Mouse (Mus musculus) cerebellum, adult (tissue): Measurements from ENCODE around the gene Tppp2.
A peak's percentile ranks its signal among the peaks of the same experiment; 100 is the strongest.
"Not testable (repeated sequence)": the region's sequence is repeated elsewhere in the genome, so short reads cannot be mapped to it uniquely, and the experiment has no call there.

Experiments
- ATAC-seq: cut with Nextera tagmentation; 2 replicates; pipeline ENCODE4 v1.9.2; 2017; ENCODE audit warnings: mild to moderate bottlenecking, moderate library complexity, mixed read lengths; ENCODE audit not compliant: insufficient number of reproducible peaks, low FRiP score, low TSS enrichment

The Tppp2 gene

GRCm38 (mm10) chr14:51906102-51906501, 12.1 kb upstream of the Tppp2 start:
- ATAC-seq, result no peak

- no peak for ATAC-seq
Observed at GRCm38 (mm10) chr14:51911301-51911700, 6.9 kb upstream of the Tppp2 start.

GRCm38 (mm10) chr14:51912391-51913061, 5.7 kb upstream of the Tppp2 start:
- ATAC-seq, result no peak

DNA sequence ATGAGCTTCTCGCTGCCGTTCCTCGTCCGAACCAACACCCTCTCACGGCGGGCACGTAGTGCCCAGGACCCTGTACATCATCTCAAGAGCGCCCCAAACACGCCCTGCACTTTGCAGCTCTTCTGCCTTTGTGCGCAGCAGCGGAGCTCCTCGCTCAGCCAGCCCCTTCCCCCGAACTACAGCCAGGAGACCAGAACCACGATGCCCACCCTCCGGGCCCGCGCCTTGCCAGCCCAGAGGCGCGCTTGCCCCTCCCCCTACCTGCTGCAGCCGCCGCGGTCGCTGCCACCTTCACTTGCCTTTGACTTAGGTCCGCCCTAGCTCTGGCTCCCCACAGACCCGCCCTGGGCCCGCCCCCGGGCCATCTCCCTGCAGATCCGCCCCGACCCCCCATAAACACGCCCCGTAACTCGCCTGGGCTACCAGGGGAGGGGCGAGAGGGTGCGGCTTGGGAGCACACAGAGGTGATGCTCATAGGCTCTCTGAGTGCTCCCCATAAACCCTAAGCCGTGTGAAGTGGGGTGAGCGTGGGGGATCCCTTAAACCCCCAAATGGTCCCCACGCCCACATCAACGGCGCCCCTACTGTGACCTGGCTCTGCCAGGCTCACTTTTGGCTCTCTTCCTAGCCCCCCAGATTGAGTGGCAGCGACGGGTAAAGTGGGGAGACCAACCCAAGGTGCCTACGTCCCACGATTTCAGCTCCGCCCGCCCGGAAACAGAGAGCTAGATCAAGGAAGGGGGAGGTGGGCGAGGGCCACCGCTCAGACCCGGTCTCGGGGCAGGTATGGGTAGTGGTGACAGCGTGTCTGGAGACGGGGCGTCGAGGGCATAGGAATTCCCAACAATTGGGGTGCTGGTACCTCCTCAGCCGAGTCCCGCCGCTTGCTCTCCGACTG, 4.9 kb upstream of the Tppp2 start:
- peak; percentile 67 for ATAC-seq

DNA sequence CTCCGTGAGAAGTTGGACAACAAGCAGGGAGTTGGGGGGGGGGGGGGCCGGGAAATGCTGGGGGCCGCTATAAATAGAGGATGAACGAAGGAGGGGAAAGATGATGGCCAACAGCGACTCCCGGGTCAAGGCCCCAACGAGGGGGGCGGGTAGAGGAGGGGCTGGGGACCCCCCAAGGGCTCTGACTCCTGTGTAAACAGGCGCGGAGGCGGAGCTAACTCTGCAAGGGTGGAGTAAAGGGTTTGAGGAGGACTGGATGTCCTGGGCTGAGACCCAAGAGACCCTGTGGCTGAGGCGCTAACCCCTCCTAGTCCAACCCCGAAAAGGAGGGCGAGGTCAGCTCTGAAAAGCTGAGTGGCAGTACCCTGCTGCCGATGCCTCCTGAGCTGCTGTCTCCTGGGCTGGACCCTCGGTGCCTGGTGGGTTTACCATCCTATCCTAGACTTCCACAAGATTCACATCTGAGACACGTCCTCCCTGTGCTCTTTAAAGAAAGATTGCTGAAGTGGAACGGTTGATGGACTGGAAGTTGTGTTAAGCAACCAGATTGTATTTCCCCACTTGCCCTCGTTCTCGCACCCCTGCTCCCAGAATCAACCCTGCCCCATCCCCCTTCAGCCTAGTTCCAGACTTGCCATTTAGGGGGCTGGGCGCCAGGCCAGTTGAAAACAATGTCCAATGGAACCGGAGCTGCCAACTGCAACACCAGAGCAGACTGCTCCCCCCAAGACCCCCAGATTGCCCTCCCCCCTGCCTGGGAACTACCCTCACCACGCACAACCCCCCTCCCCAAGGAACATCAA, 4.1 kb upstream of the Tppp2 start, which contains the start of gene Ndrg2:
TSS of gene Ndrg2 (minus strand) at position 199 of the 803 bp plus-strand sequence.
- no peak; the same call in 1 of the 2 replicates for ATAC-seq

DNA sequence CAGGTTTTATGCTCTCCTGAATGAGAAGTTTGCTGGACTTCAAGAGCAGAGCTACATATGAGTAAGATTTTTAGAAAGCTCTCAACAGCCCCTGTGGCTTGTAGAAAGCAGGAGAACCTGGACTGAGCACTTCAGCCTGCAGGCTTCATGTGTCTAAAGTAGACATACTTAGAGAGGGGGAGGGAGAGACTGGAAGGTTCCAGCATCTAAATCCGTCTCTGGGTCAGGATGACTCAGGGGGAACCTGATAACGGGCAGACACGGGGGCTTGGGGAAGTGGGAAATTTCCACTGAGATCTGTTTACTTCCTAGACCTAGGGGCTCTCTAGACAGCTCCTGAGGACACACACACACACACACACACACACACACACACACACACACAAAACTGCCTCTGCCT, 3.2 kb upstream of the Tppp2 start:
- no peak for ATAC-seq

DNA sequence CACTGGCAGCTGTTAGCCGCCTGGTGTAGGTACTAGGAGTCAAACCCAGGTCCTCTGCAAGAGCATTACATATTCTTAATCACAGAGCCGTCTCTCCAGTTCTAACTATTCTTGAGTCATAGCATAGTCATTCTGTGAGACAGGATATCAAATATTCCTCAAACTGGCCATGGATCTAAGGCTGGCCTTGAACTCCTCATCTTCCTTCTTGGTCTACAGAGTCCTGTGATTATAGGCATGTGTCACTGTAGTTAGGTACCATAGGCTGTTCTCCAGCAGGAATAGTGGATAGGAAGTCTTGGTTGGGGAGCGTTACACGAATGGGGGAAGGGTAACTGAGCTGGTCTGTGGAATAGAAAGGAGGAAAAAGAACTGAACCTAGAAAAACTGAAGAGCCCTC, 1.7 kb upstream of the Tppp2 start:
- ATAC-seq, result no peak

DNA sequence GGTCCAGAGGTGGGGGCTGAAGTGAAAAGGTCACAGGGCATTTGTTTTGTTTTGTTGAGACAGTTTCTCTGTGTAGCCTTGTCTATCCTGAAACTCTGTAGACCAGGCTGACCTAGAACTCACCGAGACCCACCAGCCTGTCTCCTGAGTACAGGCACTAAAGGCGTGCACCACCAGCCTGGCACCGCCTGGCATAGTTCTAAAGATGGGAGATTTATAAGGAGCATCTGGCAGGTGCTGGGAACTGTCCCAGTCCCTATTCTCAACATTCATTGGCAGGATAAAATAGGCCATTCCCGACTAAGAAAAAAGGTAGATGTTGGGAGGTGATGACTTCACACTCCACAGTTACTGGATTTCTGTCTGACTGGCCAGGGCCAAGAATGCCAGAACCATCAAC, 741 bp downstream of the Tppp2 start:
- ATAC-seq, result no peak

DNA sequence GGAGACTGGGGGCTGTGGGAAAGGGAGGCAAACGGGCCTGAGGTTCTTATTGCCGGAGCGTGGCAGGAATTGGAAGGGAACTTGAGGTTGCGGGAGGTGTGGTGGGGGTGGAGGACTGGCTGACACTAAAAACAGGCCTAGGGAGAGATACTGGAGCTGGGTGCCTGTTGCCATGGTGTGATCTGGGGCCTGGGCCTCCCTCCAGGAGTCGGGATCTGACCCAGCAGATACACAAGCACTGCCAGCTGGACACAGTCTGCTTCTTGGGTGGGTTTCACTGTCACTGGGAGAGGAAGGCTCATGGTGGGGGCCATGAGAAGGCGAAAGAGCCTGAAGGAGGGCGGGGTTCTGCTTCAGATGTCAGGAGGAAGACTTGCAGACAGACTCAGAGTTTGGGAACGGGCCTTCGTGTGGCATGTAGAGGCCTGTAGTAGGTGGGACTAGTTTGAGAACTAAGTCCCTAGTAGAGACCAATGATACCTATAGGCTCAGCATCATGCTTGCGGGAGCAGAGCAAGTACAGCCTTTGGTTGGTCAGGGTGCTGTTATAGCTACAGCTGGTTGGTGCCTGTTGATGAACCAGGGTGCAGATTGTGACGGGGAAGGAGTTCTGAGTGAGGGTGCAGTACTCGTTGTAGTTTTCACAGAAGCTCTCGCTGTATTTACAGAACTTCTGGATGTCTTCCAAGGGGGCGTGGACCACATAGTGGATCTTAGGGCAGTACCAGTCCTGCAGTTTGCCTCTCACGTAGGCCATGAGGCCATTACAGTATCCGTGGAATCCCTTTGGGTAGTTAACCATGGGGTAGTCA, 3.7 kb downstream of the Tppp2 start:
- peak; percentile 36; the same call in 1 of the 2 replicates for ATAC-seq

GRCm38 (mm10) chr14:51922571-51922865, 4.3 kb downstream of the Tppp2 start, which contains the start of gene Rnase13:
Gene Rnase13 (minus strand): TSS chr14:51922773.
- no peak for ATAC-seq

DNA sequence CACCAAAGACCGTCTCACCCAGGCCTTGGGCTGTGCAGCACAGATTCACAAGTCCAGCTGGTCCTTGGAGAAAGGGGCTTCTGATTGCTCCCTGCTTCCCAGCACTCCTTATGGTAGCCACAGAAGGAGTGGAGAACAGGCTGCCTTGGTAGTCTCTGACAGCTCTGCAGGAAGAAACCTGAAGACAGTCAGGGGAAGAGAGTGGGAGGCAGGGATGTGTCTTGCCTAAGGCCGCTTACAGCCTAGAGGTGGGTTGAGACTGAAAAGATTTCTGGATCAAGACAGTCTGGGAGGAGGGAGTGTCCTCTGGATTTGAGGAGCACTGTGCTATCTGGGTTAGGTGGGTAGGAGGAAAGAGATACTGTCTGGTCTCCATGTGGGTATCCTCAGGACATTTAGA, 4.7 kb downstream of the Tppp2 start:
- ATAC-seq, result no peak

DNA sequence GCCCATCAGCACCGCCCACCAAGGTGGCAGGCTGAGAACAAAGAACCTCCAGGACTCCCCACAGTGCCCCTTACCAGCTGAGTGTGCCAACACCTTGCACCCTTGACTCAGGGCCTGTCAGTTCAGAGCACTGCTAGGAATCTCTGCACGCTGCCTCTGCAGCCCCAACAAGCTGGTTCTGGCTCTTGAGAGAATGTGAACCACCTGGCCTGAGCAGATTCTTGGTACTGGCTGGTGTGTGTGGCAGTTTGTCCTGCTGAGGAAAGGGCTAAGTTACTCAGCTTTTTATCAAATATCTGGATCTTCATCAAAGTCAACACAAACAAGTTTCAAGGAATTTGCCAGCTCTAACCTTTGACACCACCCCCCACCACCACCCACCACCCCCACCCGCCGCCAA, 5.3 kb downstream of the Tppp2 start:
- ATAC-seq, result no peak

DNA sequence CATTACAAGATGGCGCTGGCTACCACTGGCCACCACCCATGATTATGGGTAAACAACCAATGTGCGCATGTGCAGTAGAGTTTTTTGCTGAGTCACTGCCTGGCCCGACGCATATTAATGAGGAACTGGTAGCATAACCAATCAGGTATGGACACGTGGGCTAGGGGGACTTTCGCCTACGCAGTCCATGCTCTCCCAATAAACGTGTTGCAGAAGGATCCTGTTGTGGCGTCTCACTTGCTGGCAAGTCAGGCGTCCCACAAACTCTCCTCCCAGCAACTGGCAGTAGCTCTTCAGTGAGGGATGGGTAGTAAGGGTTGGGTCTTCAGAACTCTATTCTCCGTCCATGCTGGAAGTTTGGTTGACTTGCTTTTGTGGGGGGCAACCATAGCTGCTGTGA, 8.7 kb downstream of the Tppp2 start:
- not testable (repeated sequence) for ATAC-seq

DNA sequence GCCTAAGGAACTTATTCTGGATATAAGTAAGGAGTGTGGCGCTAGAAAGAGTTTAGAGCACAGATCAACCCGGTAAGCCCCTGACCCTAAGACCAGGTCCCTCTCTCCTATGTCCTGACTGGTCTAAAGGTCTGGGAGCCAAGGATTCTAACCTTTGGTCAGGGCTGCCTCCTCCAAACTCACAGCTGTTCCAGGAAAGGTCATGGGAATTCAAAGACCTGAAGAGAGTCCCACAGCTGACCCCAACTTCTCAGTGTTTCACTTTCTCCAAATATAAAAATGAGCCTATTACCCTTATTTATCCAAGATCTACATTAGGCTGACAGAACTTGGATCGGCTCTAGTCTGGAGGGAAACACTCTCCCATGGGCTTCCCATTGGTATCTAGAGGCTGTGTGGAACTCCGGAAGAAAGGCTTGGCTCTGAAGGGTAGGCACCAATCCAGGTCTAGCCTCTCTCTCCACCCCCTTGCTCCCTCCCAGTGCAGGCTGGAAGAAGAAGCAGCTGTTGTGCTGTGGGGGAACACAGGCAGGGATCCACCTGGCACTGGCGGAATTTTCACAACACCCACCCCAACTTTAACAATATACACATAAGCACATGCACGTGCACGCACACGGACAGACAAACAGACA, 11.2 kb downstream of the Tppp2 start:
- ATAC-seq, result 0 out of 2 replicates have a peak, but pooled peaks have one; percentile 26

GRCm38 (mm10) chr14:51929968-51930367, 11.7 kb downstream of the Tppp2 start:
- ATAC-seq, result no peak

DNA sequence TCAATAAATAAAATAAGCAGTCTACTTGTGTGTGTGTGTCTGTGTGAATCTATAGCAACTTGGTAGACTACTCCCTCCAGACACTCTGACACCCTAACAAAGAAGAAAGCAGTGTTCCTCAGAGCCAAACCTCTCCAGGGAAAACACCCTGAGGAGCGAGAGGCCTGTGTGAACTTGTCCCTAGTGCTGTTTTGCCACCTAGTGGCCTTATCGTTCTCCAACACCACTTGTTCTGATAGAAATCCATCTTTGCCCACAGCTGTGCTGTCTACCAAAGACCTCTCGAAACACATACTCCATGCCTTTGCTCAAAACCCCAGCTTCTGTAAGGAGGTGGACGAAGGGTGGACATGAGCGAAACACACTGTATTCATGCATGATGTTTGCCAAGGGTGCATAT, 12.6 kb downstream of the Tppp2 start:
- peak; percentile 72 for ATAC-seq

- no peak for ATAC-seq
Observed at GRCm38 (mm10) chr14:51932092-51933020, 14.1 kb downstream of the Tppp2 start.

GRCm38 (mm10) chr14:51939005-51939404, 20.8 kb downstream of the Tppp2 start:
- ATAC-seq, result no peak
